Comparison of ENCODE assay signal across 26 mouse cellular contexts in genomic region chr7:119667893-119668292, GRCm38 (mm10). TPM values are rescaled to one million over a fixed set of nuclear protein-coding genes. Genes with fewer than 3 reads are reported as not detected.
A peak's percentile ranks its signal among the peaks of the same experiment; 100 is the strongest.
DNase-seq lines count a peak whose midpoint lies in the region; ATAC-seq and TF ChIP-seq lines count a peak whose summit lies in the region.
"Had no signal": no experiment of that assay in that cellular context is flagged by ENCODE, and none has a peak within 500 bp of the region (broad histone marks: within the 10 kb centered on the region; RNA-seq: fewer than 3 reads in every experiment).

No protein-coding gene starts in this region.

- no peaks in the 10 kb centered on the region for H3K27me3 ChIP-seq in intestine, postnatal 0 days (replicated peaks; ENCODE audit: control insufficient read depth, insufficient read depth, low read length)
- H3K27me3 ChIP-seq in intestine, embryonic 16.5 days (replicated peaks; ENCODE audit: control insufficient read depth, insufficient read depth, low read length), result no peaks in the 10 kb centered on the region
- peaks cover 4% of the 10 kb centered on the region; the same call in 1 of the 2 replicates for H3K27me3 ChIP-seq in kidney, embryonic 15.5 days
- H3K27me3 ChIP-seq in liver, postnatal 0 days (ENCODE audit: insufficient read depth, low read length), result no peaks in the 10 kb centered on the region
- H3K27me3 ChIP-seq: embryonic facial prominence, embryonic 15.5 days had no signal

- H3K27ac ChIP-seq in intestine, postnatal 0 days (ENCODE audit: low read depth, low read length), result no peak overlapping the region
- no peak overlapping the region for H3K27ac ChIP-seq in intestine, embryonic 16.5 days (ENCODE audit: low read length)
- H3K27ac ChIP-seq in kidney, embryonic 15.5 days, result no peak overlapping the region
- peak overlapping the region; percentile 45 for H3K27ac ChIP-seq in liver, postnatal 0 days (ENCODE audit: low read depth)
- H3K27ac ChIP-seq: embryonic facial prominence, embryonic 15.5 days; forebrain, embryonic 10.5 days; heart, embryonic 13.5 days had no signal

- H3K36me3 ChIP-seq in intestine, postnatal 0 days (ENCODE audit: control insufficient read depth, insufficient read depth), result no peaks in the 10 kb centered on the region
- H3K36me3 ChIP-seq in intestine, embryonic 16.5 days (ENCODE audit: control insufficient read depth, insufficient read depth, low read length), result no peaks in the 10 kb centered on the region
- no peaks in the 10 kb centered on the region for H3K36me3 ChIP-seq in kidney, embryonic 15.5 days
- no peaks in the 10 kb centered on the region for H3K36me3 ChIP-seq in liver, postnatal 0 days (replicated peaks; ENCODE audit: insufficient read depth, low read length)
- H3K36me3 ChIP-seq: embryonic facial prominence, embryonic 15.5 days; forebrain, embryonic 10.5 days; G1E; heart, embryonic 13.5 days had no signal

- no peaks in the 10 kb centered on the region for H3K9me3 ChIP-seq in intestine, postnatal 0 days (ENCODE audit: control insufficient read depth)
- H3K9me3 ChIP-seq in intestine, embryonic 16.5 days (ENCODE audit: control insufficient read depth, low read length), result no peaks in the 10 kb centered on the region
- no peaks in the 10 kb centered on the region for H3K9me3 ChIP-seq in kidney, embryonic 15.5 days (replicated peaks)
- H3K9me3 ChIP-seq in liver, postnatal 0 days (ENCODE audit: low read length), result no peaks in the 10 kb centered on the region
- H3K9me3 ChIP-seq: embryonic facial prominence, embryonic 15.5 days; forebrain, embryonic 10.5 days; G1E; heart, embryonic 13.5 days had no signal

- peak; percentile 68; the same call in 1 of the 2 replicates for ATAC-seq in intestine, postnatal 0 days
- no peak for ATAC-seq in intestine, embryonic 16.5 days
- ATAC-seq in kidney, embryonic 15.5 days (replicated peaks; ENCODE audit: low FRiP score), result no peak
- peak; percentile 69 for ATAC-seq in liver, postnatal 0 days
- ATAC-seq: CD4-positive, CD25-positive, alpha-beta regulatory T cell, adult 4 months; forebrain, embryonic 14.5 days had no signal

- 64% methylated on average over 3 of the region's 3 CpGs for WGBS in intestine, postnatal 0 days
- 78% methylated on average over 3 of the region's 3 CpGs for WGBS in intestine, embryonic 16.5 days
- WGBS in kidney, embryonic 15.5 days, result 86% methylated on average over 3 of the region's 3 CpGs
- 56% methylated on average over 3 of the region's 3 CpGs for WGBS in liver, postnatal 0 days (ENCODE audit: insufficient replicate concordance)

- DNase-seq in kidney, adult 8-10 months, result peak; percentile 69 to 83
- DNase-seq in liver, postnatal 0 days, result no peak
- DNase-seq in liver, result no peak
- no peak for DNase-seq in frontal cortex, postnatal 10 days (ENCODE audit: low spot score in 2 of 2)
- DNase-seq: adrenal gland, adult 8-10 months; adrenal gland, postnatal 36 days; B cell, adult 2 months; cerebellum, adult 11 months; cerebellum, adult 8-10 months; cerebellum, postnatal 14 days; embryo, embryonic 11 days; gastrocnemius, postnatal 36 days; heart, adult 11 months; heart, postnatal 36 days had no signal

- TF ChIP-seq CTCF in intestine, postnatal 0 days (IDR thresholded peaks at IDR 0.05; ENCODE audit: low read depth), result no peak
- TF ChIP-seq CTCF in liver, postnatal 0 days (IDR thresholded peaks at IDR 0.05; ENCODE audit: low read depth), result no peak

- H3K4me2 ChIP-seq in intestine, postnatal 0 days (replicated peaks; ENCODE audit: low read depth), result no peak overlapping the region
- no peak overlapping the region for H3K4me2 ChIP-seq in intestine, embryonic 16.5 days (ENCODE audit: low read depth, low read length)
- H3K4me2 ChIP-seq in kidney, embryonic 15.5 days, result no peak overlapping the region
- no peak overlapping the region for H3K4me2 ChIP-seq in liver, postnatal 0 days (ENCODE audit: low read depth, low read length)
- H3K4me2 ChIP-seq: embryonic facial prominence, embryonic 15.5 days; heart, embryonic 13.5 days had no signal

- no peak overlapping the region for H3K4me3 ChIP-seq in intestine, postnatal 0 days (ENCODE audit: low read depth, low read length)
- no peak overlapping the region for H3K4me3 ChIP-seq in intestine, embryonic 16.5 days (ENCODE audit: low read length)
- H3K4me3 ChIP-seq in kidney, embryonic 15.5 days (replicated peaks), result no peak overlapping the region
- H3K4me3 ChIP-seq in liver, postnatal 0 days (ENCODE audit: low read depth, low read length), result no peak overlapping the region
- H3K4me3 ChIP-seq: embryonic facial prominence, embryonic 15.5 days; erythroblast, embryonic 14.5 days; forebrain, embryonic 10.5 days; heart, embryonic 13.5 days had no signal

- H3K4me1 ChIP-seq in intestine, postnatal 0 days (replicated peaks; ENCODE audit: control insufficient read depth, insufficient read depth, low read length), result no peaks in the 10 kb centered on the region
- H3K4me1 ChIP-seq in intestine, embryonic 16.5 days (ENCODE audit: control insufficient read depth, insufficient read depth, low read length), result no peaks in the 10 kb centered on the region
- H3K4me1 ChIP-seq in kidney, embryonic 15.5 days, result no peaks in the 10 kb centered on the region
- H3K4me1 ChIP-seq in liver, postnatal 0 days (ENCODE audit: insufficient read depth), result no peaks in the 10 kb centered on the region
- H3K4me1 ChIP-seq: embryonic facial prominence, embryonic 15.5 days; forebrain, embryonic 10.5 days; heart, embryonic 13.5 days had no signal

- H3K9ac ChIP-seq in intestine, postnatal 0 days (ENCODE audit: low read depth, low read length), result no peak overlapping the region
- H3K9ac ChIP-seq in intestine, embryonic 16.5 days (ENCODE audit: low read depth, low read length), result no peak overlapping the region
- no peak overlapping the region for H3K9ac ChIP-seq in kidney, embryonic 15.5 days
- no peak overlapping the region for H3K9ac ChIP-seq in liver, postnatal 0 days (replicated peaks)
- H3K9ac ChIP-seq: embryonic facial prominence, embryonic 15.5 days; heart, embryonic 13.5 days had no signal

- TF ChIP-seq EP300 in liver, postnatal 0 days (IDR thresholded peaks at IDR 0.05; ENCODE audit: low read depth), result peak; percentile 43; the same call in 1 of the 2 replicates

RNA-seq across cellular contexts. Expression of gene Acsm4, which starts 21.9 kb away (rescaled TPM):
- polyA plus RNA-seq in intestine, postnatal 0 days (2015; fragmentation: Nextera tagmentation; extraction: Ambion mirVana), result not detected in 2 replicates
- polyA plus RNA-seq in intestine, embryonic 16.5 days (2015; fragmentation: Nextera tagmentation; extraction: Ambion mirVana), result not detected in 2 replicates
- polyA plus RNA-seq in kidney, embryonic 15.5 days (2015; fragmentation: Nextera tagmentation; extraction: Ambion mirVana), result not detected in 2 replicates
- not detected in 2 replicates for polyA plus RNA-seq in liver, postnatal 0 days (2015; fragmentation: Nextera tagmentation; extraction: Ambion mirVana)
- polyA plus RNA-seq: CD4-positive, CD25-positive, alpha-beta regulatory T cell, adult 4 months; erythroblast, embryonic 14.5 days; forebrain, embryonic 14.5 days; G1E; heart, embryonic 13.5 days; heart, postnatal 0 days; hindbrain, embryonic 11.5 days had no signal

RNA-seq across cellular contexts. Expression of gene Thumpd1, which starts 52.7 kb away (rescaled TPM):
- 23.2 and 23.8 TPM in 2 replicates for polyA plus RNA-seq in intestine, postnatal 0 days (2015; fragmentation: Nextera tagmentation; extraction: Ambion mirVana)
- polyA plus RNA-seq in intestine, embryonic 16.5 days (2015; fragmentation: Nextera tagmentation; extraction: Ambion mirVana), result 53.8 and 56.4 TPM in 2 replicates
- 77.0 and 80.1 TPM in 2 replicates for polyA plus RNA-seq in kidney, embryonic 15.5 days (2015; fragmentation: Nextera tagmentation; extraction: Ambion mirVana)
- polyA plus RNA-seq in liver, postnatal 0 days (2015; fragmentation: Nextera tagmentation; extraction: Ambion mirVana), result 18.2 and 19.3 TPM in 2 replicates

Comparison
In these comparisons a context has a peak if more than half of its experiments do, and no peak if none do; other contexts are left out.
1. ATAC-seq: peak in intestine, postnatal 0 days (single experiment) and liver, postnatal 0 days (single experiment); none in intestine, embryonic 16.5 days (single experiment) and kidney, embryonic 15.5 days (single experiment).
2. DNase-seq: peak in kidney, adult 8-10 months (2 of 2); none in liver, postnatal 0 days (single experiment), liver (single experiment) and frontal cortex, postnatal 10 days (0 of 2).